Mouse (Mus musculus): ENCODE data around the gene Gm14862.
"Not testable (repeated sequence)": the region's sequence is repeated elsewhere in the genome, so short reads cannot be mapped to it uniquely, and the experiment has no call there.

The Gm14862 gene

GRCm38 (mm10) chrX:9256766-9257165, at the start of gene Gm14862:
Gene Gm14862 (minus strand): TSS chrX:9256899.
- DNase-seq (ENCODE audit: low spot score) = no peak

GRCm38 (mm10) chrX:9303455-9303854, 46.8 kb upstream of the Gm14862 start:
- DNase-seq (ENCODE audit: low spot score) = no peak

GRCm38 (mm10) chrX:9302791-9303190, 46.1 kb upstream of the Gm14862 start:
- no peak for DNase-seq (ENCODE audit: low spot score)

GRCm38 (mm10) chrX:9298413-9298864, 41.7 kb upstream of the Gm14862 start:
- DNase-seq (ENCODE audit: low spot score) = no peak

- not testable (repeated sequence) for DNase-seq (ENCODE audit: low spot score)
Measured at GRCm38 (mm10) chrX:9293140-9293829, 36.6 kb upstream of the Gm14862 start.

- not testable (repeated sequence) for DNase-seq (ENCODE audit: low spot score)
Measured at GRCm38 (mm10) chrX:9283464-9283863, 26.8 kb upstream of the Gm14862 start, which contains the start of gene H2al1m. Gene H2al1m (plus strand): TSS chrX:9283764.

GRCm38 (mm10) chrX:9274321-9274720, 17.6 kb upstream of the Gm14862 start:
- DNase-seq (ENCODE audit: low spot score) = no peak

GRCm38 (mm10) chrX:9273377-9274002, 16.8 kb upstream of the Gm14862 start:
- DNase-seq (ENCODE audit: low spot score) = no peak

GRCm38 (mm10) chrX:9272460-9273361, 16.0 kb upstream of the Gm14862 start, which contains the start of gene Xk:
Gene Xk (plus strand): TSS chrX:9272756.
- peak; percentile 61 for DNase-seq (ENCODE audit: low spot score)

- no peak for DNase-seq (ENCODE audit: low spot score)
Measured at GRCm38 (mm10) chrX:9271947-9272459, 15.3 kb upstream of the Gm14862 start.

GRCm38 (mm10) chrX:9271112-9271511, 14.4 kb upstream of the Gm14862 start:
- no peak for DNase-seq (ENCODE audit: low spot score)

- DNase-seq (ENCODE audit: low spot score) = no peak
Measured at GRCm38 (mm10) chrX:9259267-9259666, 2.6 kb upstream of the Gm14862 start.

- DNase-seq (ENCODE audit: low spot score) = no peak
Measured at GRCm38 (mm10) chrX:9257831-9258230, 1.1 kb upstream of the Gm14862 start.

GRCm38 (mm10) chrX:9254901-9255300, 1.8 kb downstream of the Gm14862 start:
- no peak for DNase-seq (ENCODE audit: low spot score)

GRCm38 (mm10) chrX:9253990-9254389, 2.7 kb downstream of the Gm14862 start:
- no peak for DNase-seq (ENCODE audit: low spot score)

GRCm38 (mm10) chrX:9248911-9249310, 7.8 kb downstream of the Gm14862 start:
- DNase-seq (ENCODE audit: low spot score) = no peak

GRCm38 (mm10) chrX:9244603-9245336, 11.9 kb downstream of the Gm14862 start:
- DNase-seq (ENCODE audit: low spot score) = peak; percentile 1

GRCm38 (mm10) chrX:9243381-9243864, 13.3 kb downstream of the Gm14862 start:
- DNase-seq (ENCODE audit: low spot score) = no peak

- DNase-seq (ENCODE audit: low spot score) = no peak
Measured at GRCm38 (mm10) chrX:9240737-9241591, 15.7 kb downstream of the Gm14862 start.

GRCm38 (mm10) chrX:9227105-9227504, 29.6 kb downstream of the Gm14862 start:
- DNase-seq (ENCODE audit: low spot score) = no peak
